Mouse (Mus musculus) megakaryocyte, embryonic 14.5 days (primary cell): ENCODE measurements around the gene Mefv.

ENCODE experiments used
- FLI1 ChIP-seq: IDR thresholded peaks from 2 replicates; pipeline ENCODE4 v1.6.1; 2012; ENCODE audit warnings: low read length, inconsistent platforms, mixed read lengths
- GATA1 ChIP-seq: IDR thresholded peaks from 3 replicates; pipeline ENCODE4 v1.6.1; 2012; ENCODE audit warnings: mixed read lengths, low read length, inconsistent platforms, borderline replicate concordance

GRCm38 (mm10) chr16:3723231-3723630 lies 5.3 kb upstream of the Mefv start:
- TF ChIP-seq FLI1 (no peak), GATA1 (no peak)
